Mouse (Mus musculus): ENCODE measurements at regions not wholly inside any gene's neighbourhood (a gene's known extent, or its start where the extent isn't known, plus 50 kb on each side); places are given as distances from the start of the nearest gene placed in this dataset.
"Not testable (repeated sequence)": the region's sequence is repeated elsewhere in the genome, so short reads cannot be mapped to it uniquely, and the experiment has no call there.

DNA sequence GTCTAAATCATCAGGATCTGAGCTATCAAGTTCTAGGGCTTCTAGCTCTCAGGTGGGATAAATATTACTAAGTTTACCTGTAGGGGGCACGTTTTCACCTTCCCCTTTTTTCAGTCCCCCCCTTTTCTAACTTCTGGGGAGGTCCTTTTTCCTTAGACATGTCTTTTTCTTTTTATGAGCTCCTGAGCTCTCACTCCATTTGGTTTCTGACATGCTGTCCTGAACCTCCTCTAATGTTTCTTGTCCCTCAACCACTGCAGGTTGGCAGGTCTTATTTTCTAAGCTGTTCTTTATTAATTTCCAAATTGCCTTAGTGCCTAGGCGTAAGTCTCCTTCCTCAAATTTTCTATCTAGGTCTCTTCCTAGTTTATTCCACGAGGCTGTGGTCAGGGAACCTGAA lies 470.9 kb downstream of the Lrfn5 start:
- not testable (repeated sequence) for TF ChIP-seq CTCF (conservative IDR thresholded peaks at IDR 0.05 in 1 of 2, IDR thresholded peaks at IDR 0.05 in 1 of 2; ENCODE audit: low read depth in 2 of 2, low read length in 2 of 2); MAX (IDR thresholded peaks at IDR 0.05; ENCODE audit: low read length); ZNF384 (IDR thresholded peaks at IDR 0.05; ENCODE audit: low read depth, low read length); ZC3H11A (IDR thresholded peaks at IDR 0.05; ENCODE audit: low read depth, low read length); ELF1 (IDR thresholded peaks at IDR 0.05; ENCODE audit: low read depth, low read length); RAD21 (IDR thresholded peaks at IDR 0.05; ENCODE audit: low read depth, low read length); ETS1 (conservative IDR thresholded peaks at IDR 0.05; ENCODE audit: low read depth, low read length)
